Mouse (Mus musculus) cerebellum, adult 11 months (tissue): ENCODE measurements at regions not wholly inside any gene's neighbourhood (a gene's known extent, or its start where the extent isn't known, plus 50 kb on each side); places are given as distances from the start of the nearest gene placed in this dataset.

Experiments
- DNase-seq: peaks from one replicate; pipeline ENCODE4 v3.0.0; 2022

GRCm38 (mm10) chr14:104006426-104006825 is 162.2 kb upstream of the Ednrb start:
- DNase-seq: no peak

GRCm38 (mm10) chr14:104005132-104005531 is 160.9 kb upstream of the Ednrb start:
- no peak for DNase-seq

- DNase-seq: no peak
Measured at GRCm38 (mm10) chr14:104002421-104002820, 158.2 kb upstream of the Ednrb start.

GRCm38 (mm10) chr14:103990418-103990817 is 146.2 kb upstream of the Ednrb start:
- no peak for DNase-seq

- DNase-seq: no peak
Measured at GRCm38 (mm10) chr14:103989949-103990348, 145.7 kb upstream of the Ednrb start.

GRCm38 (mm10) chr14:103987266-103987665 is 143.1 kb upstream of the Ednrb start:
- no peak for DNase-seq

GRCm38 (mm10) chr14:103984349-103984748 is 140.1 kb upstream of the Ednrb start:
- no peak for DNase-seq

- no peak for DNase-seq
Measured at GRCm38 (mm10) chr14:103978808-103979207, 134.6 kb upstream of the Ednrb start.

- DNase-seq: no peak
Measured at GRCm38 (mm10) chr14:103977769-103978168, 133.6 kb upstream of the Ednrb start.

- no peak for DNase-seq
Measured at GRCm38 (mm10) chr14:103973955-103974354, 129.8 kb upstream of the Ednrb start.

GRCm38 (mm10) chr14:103973111-103973510 is 128.9 kb upstream of the Ednrb start:
- DNase-seq: no peak

- no peak for DNase-seq
Measured at GRCm38 (mm10) chr14:103969305-103969704, 125.1 kb upstream of the Ednrb start.

- no peak for DNase-seq
Measured at GRCm38 (mm10) chr14:103966293-103966692, 122.1 kb upstream of the Ednrb start.

GRCm38 (mm10) chr14:103962303-103962881 is 118.2 kb upstream of the Ednrb start:
- no peak for DNase-seq

- no peak for DNase-seq
Measured at GRCm38 (mm10) chr14:103951899-103952298, 107.7 kb upstream of the Ednrb start.

GRCm38 (mm10) chr14:103949950-103950349 is 105.7 kb upstream of the Ednrb start:
- DNase-seq: no peak

- DNase-seq: no peak
Measured at GRCm38 (mm10) chr14:103948026-103948777, 104.0 kb upstream of the Ednrb start.

GRCm38 (mm10) chr14:103945753-103946152 is 101.6 kb upstream of the Ednrb start:
- no peak for DNase-seq

- DNase-seq: no peak
Measured at GRCm38 (mm10) chr14:103939867-103940266, 95.7 kb upstream of the Ednrb start.

- no peak for DNase-seq
Measured at GRCm38 (mm10) chr14:103938937-103939336, 94.7 kb upstream of the Ednrb start.

- no peak for DNase-seq
Measured at GRCm38 (mm10) chr14:103938201-103938600, 94.0 kb upstream of the Ednrb start.

- no peak for DNase-seq
Measured at GRCm38 (mm10) chr14:103937700-103938099, 93.5 kb upstream of the Ednrb start.

- DNase-seq: no peak
Measured at GRCm38 (mm10) chr14:103933813-103934212, 89.6 kb upstream of the Ednrb start.

GRCm38 (mm10) chr14:103932170-103932569 is 88.0 kb upstream of the Ednrb start:
- no peak for DNase-seq
